Mouse (Mus musculus) cerebellum, postnatal 10 days (tissue): ENCODE data around the gene Gpr137.

Experiments
- DNase-seq, 2 experiments: peaks; one replicate each; pipeline ENCODE4 v3.0.0; 2021; ENCODE audit warnings: mixed read lengths in 2 of 2

Gene Gpr137

DNA sequence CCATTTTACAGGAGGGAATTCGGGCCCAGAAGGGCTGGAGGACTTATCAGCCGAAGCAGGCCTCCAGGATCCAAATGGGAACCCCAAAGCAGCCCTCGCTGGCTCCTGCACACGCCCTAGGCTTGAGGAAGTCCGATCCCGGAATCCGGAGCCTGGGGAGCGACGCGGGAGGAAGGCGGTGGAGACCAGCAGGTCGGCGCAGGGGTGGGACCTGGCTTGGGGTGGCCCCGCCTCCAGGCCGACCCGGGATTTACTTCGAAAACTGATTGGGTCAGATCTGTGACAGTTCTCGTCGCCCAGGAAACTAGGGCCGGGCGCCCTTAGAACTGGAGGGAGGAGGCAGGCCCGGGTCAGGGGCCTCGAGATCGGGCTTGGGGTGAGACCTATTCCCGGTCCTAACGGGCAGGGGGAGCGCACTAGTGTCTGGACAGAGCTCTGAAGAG is at the start of gene Gpr137:
Gpr137 (minus strand) TSS at position 232 of the 443 bp plus-strand sequence.
- peak; percentile 93 to 95 for DNase-seq

DNA sequence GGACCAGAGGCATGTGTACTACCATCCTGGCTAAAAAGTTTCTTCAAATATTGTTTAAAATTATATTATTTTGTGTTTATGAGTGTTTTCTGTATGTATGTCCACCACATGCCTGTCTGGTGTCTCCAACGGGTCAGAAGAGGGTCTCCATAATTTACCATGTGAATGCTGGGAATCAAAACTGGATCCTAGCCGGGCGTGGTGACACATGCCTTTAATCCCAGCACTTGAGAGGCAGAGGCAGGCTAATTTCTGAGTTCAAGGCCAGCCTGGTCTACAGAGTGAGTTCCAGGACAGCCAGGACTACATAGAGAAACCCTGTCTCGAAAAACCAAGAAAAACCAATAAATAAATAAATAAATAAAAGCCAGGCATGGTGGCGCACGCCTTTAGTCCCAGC is 48.9 kb upstream of the Gpr137 start:
- peak in 1 of 2 experiments; percentile 4 for DNase-seq

DNA sequence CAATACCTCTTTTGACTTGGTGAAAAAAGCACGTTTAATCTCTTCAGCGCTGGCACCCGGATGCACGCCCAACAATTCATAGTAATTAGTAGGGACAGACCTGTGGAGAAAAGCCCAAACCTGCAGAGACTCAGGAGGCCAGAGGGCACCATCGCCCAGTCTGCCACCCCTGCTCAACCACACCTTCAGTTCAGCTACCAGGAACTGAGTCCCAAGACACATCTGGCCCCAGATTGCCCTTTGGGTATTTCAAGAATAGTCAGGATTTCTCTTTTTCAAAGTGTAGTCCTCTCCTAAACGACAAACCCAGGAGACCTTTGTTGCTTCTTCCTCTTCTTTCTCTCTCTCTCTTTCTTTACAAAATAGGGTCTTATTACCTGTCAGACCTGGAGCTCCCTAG is 48.4 kb upstream of the Gpr137 start:
- DNase-seq: no peak

DNA sequence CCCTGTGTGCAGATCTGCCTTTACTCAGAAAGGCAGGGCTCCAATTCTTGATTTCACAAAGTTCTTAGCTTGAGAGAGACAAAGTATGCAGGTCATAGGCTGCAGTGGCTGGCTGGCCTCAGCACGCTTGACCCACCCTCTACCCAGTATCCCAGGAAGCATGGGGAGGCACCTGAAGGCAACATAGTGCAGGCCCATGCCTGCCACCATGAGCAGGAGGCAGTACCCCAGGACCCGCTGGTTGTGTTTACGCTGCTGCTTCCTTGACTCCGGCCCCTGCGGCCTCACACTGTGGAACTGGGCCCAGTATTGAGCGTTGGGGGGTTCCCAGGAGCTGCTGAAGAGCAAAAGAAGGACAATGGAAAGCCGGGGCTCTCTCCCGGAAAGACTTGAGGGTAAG is 47.0 kb upstream of the Gpr137 start:
- no peak for DNase-seq

DNA sequence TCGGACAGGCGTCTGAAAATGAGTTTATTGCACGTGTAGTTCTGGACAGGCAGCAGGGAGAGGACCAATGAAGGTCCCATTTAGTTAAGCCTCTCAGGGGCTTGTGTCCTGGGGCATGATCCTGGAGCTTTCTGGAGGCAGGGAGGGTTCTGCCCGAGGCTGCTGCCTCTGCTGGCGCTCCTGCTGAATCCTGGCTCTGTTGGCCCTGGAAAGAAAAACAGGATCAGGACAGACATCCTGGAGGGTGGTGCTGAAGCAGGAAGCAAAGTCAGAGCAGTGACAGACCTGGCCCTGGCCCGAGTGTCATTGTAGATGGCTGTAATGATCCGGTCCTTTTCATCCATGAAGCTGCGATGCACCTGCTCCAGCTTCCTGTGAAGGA is 45.6 kb upstream of the Gpr137 start:
- DNase-seq: no peak

DNA sequence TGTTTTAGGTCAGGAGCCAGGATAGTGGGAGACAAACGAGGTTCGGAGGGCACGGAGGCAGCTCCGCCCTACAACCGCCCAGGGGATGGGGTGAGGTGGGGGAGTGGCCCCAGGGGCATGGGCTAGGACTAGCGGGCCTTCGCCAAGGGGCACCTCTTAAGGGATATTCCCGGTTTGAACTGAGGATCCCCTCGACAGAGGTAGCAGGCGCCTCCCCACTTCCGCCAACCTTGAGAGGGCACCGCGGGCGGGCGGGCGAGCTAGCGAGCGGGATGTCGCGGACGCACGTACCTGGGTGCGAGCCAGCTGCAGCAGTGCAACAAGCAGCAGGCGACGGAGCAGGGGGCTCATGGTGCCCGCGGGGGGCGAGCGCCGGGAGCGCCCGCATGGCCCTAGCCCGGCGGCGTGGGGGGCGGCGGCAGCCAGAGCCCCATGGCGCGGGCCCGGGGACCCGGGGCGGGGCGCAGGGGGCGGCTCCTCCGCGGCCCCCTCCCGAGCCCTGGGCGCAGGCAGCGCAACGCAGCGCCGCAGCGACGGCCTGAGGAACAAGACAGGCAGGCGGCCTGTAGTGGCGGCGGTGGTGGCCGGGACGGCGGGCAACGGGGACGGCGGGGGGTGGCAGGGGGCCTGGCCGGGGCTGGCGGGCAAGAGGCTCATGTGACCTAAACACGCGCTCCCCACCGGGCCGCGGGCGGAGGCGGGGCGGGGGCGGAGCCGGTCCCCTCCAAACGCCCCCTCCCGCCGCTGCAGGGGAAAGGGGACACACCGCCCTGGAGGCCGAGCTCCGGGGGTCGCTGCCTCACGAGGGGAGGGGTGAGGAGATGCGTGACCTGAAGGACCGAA is 45.0 kb upstream of the Gpr137 start, which contains the start of gene Vegfb:
Vegfb (minus strand) TSS at position 591 of the 843 bp plus-strand sequence.
- peak; percentile 79 to 86 for DNase-seq

DNA sequence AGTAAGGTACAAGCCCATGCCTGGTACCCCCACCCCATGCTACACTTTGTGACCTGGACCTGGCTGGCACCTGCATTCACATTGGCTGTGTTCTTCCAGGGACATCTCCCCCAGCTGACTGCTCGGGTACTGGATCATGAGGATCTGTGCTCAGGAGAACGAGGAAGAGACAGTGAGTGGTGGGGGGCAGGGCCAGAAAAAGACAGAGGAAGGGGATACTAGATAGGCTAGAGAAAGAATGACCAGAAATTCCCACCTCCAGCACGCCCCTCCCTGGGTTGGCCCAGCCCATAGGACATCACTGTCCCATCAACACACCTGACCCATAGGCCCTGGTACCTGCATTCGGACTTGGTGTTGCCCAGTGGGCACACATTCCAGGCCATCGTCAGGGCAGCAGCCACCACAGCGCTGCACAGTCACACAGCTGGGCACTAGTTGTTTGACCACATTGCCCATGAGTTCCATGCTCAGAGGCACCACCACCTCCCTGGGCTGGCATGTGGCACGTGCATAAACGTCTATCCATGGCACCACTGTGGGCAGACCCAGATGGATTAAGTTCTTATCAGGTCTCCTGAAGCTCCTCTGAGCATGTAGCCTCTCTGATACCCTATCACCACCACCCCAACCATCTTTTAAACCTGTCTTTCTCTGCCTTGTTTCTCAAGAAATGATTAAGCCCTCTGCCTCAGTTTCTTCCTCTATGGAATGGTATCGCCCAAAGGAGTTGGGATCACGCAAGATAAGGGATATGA is 43.9 kb upstream of the Gpr137 start:
- DNase-seq: no peak

DNA sequence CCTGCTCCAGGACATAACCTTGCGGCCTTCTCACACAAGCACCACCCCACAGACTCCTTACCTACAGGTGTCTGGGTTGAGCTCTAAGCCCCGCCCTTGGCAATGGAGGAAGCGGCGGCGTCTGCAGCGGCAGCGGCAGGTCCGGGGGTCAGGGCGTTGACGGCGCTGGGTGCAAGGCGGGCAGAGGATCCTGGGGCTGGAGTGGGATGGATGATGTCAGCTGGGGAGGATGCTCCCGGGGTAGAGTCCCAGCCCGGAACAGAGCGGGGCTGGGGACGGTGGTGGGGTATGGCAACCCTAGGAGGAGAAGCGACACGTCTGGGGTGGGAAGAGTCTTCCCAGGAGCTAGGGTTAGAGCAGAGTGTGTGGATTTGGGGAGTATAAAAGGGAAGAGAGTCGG is 43.0 kb upstream of the Gpr137 start:
- no peak for DNase-seq

DNA sequence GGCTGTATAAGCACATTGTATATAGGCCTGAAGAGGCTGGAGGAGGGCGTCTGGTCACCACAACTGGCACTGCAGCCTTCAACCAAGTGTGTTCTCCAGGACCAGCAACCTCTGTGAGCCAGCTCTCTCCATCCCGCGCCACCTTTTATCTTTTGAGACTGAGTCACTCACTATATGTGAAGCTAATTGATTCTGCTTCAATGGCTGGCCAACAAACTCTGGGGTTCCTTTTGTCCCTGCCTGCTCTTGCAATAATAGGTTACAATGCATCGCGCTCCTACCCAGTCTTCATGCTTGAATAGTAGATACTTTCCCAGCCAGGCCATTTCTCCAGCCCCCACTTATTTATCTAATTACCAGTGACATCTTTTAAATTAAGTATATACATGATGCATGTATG is 41.3 kb upstream of the Gpr137 start:
- DNase-seq: peak in 1 of 2 experiments; percentile 5

DNA sequence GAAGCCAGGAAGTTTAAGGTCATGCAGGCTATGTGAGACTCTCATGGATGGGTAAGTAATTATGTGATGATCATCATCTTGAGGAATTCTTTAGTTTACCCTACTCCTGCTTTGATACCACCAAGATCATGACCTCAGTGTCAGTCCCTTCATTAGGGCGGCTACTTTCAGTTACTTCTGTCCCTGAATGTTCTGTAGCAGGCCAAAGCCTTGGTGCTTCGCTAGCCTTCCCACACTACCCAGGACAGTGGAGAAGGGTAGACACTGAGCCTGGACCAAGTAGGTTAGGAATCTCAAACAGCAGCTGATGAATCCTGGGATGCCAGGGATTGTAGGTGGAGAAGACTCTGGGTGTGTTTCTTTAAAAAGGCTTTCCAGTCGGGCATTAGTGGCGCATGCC is 39.2 kb upstream of the Gpr137 start:
- no peak for DNase-seq

DNA sequence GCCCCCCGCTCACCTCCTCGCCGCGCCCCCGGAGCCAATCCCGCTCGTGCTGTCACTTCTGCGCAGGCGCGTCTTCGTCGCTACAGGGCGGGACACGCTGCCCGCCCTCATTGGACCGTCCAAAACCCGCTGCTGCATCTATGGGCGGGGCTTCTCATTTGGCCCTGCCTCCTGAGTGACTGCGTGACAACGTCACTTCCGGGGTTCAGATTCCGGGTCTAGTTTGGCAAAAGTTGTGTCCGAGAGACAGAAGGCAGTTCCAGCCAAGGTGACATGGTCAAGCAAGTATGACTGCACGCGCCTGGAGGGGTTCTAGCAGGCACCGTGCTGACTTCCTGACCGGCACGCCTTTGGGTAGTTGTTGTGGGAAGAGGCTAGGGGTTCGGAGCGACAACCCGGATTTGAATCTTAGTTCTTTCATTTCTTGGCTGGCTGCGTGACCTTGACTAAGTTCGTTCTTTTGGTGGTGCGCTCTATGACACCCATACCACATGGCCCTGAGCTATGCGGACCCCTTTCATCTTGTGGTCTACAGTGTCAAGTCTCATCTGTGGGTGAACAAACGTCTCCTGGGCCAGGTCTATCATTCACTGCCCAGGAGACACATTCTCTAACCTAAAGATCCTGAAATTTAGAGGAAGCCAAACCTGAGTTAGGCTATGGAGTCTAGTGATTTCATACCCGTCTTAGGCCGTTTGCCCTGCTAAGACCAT is 38.3 kb upstream of the Gpr137 start, which contains the start of gene Fkbp2:
Fkbp2 (minus strand) TSS at position 121 of the 713 bp plus-strand sequence.
- DNase-seq: peak; percentile 99 to 100

DNA sequence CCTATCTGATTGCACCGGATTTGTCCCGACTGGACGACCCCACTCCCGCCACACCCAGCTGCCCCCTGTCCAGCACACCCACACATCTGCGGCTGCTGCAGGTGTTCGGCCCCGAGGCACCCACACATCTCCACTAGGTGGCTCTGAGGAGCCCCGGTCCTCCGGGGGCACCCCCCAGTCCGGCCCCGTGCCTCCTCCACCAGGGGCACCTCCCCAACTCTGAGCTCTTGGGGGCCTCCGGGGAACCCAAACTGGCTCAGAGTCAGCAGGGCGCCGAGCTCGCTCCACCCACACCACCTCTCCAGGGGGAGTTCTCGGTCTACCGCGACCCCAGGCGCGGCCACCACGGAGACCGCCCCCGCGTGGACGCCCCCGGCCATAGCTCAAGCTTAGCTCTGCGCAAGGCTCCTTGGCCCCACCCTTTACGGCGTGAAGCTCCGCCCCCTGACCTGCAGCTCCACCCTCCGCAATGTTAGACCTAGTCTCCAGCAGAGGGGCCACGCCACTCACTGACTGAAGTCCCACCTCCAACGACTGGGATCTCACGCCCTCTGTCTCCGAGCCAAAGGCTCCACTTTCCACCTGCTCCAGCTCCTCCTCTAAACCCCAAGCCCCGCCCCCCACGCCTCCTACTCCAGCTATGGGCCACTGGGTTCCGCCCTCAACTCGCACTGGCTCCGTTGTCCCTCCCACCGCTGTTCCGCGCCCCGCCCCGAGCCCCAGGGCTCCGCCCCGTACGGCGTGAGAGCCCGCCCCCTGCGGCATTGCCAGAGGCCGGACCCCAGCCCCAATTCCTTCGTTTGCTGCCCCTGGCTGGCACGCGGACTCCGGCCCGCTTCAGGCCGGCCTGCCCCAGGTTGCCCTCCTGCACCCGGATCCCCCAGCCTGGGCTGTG is 37.5 kb upstream of the Gpr137 start:
- DNase-seq: peak; percentile 100

DNA sequence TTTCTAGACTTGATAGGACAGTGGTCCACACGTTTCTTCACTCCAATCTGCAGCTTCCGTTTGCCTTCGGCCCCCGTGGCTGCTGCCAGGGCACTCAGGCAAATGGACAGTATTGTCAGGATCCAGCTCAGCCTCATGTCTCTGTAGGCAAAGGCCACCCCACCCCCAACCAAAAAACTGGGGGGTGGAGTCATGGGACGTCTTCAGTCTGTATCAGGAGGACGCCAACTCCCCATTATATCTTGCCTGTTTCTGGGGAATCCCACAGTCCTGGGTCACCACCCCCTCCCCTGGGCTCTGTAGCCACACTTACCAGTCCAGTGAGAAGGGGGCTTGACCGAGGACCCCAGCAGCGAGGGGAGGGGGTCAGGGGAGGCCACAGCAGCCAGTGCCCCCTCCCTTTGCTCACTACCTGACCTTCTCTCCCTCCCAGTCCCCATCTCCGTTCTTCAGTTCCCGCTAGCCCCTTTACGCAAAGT is 36.8 kb upstream of the Gpr137 start:
- peak in 1 of 2 experiments; percentile 66 for DNase-seq

DNA sequence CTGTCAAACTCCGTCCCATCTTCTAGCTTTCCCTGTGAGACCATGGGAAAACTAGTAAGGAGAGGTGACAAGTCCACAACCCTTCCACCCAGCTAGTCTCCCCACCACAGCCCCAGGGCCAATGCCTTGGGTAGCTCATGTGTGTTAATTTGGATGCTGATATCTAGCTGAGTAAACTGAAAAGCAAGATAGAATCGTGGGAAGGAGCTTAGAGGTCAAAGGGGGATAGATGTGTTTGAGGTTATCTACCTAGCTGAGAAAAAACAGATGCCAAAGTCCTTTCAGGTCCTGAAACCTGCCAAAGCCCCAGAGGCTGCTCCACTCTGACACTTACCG is 36.3 kb upstream of the Gpr137 start:
- DNase-seq: no peak

DNA sequence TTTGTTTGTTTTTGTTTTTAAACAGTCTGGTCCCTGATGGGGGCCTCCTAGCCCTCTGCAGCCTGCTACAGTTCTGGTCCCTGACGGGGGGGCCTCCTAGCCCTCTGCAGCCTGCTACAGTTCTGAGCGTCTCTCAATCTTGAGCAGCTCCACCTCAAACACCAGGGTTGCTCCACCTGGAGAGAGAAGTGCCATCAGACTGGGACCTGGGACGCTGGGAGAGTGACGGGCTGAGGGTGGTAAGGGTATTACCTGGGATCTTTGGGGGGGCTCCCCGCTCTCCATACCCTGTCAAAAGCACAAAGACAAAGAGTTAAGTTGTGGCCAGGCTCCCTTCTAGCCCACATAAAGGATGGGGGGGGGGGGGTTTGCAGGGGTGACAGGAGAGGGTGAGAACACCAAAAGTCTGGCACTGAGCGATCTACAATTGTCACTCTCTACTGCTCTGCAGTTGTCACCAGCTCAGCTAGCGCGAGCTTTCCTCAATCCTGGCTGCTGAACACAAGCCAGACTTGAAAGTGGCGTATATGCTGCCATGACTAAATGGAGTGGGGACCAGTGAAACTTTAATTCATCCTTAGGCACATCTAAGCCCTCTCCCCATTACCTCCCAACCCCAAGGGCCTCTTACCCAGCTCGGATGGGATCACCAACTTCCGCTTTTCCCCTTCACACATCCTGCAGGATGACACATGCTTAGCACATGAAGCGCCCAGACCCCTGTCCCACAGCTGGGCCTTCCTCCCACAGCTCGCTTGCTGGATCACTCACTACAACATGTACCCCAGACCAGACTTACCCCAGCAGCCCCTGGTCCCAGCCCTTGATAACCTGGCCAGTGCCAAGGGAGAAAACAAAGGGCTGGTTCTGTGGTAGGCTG is 35.7 kb upstream of the Gpr137 start:
- DNase-seq: no peak

DNA sequence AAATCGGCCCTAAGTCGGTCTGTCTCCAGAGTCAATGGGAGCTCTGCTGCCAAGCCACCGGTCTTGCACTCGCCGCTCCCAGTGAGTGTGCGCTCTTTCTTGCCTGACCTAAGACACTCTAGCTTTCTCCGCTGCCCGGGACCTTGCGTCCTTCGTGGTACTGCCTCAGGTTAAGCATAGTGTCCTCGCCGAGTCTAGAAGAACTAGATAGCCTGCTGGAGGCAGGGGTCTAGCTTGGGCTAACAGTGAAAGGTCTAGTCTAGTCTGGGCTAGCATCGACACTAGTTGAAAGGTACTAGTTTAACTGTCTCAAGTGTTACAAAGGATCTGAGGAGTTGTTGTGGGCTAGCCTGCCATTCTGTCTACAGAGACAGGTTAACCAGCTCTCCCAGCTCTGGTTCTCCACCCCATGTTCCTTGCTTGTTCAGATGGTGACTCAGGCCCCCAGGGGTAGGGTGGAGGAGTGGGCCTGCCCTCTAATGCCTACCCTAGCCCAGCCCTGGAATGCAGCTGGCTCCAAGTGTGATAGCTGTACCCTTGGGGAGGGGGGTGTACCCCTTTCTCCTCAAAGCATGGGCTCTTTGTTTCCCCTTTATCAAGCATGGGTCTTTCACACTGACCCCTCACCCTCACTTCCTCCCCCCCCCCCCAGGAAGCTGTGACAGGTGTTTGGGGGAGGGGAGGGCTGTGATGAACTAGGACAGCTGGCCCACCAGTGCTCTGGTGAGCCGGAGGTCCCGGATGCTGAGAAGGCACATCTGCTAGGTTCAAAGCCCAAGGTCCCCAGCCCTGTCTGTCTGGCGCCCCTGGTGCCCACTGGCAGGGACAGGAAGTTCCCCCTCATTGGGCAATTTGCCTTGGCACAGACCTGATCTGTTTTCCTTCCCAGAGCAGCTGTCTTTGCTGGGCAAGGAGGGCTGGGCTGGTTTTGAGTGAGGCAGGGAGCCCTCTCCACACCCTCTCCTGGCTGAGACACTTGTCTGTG is 33.5 kb upstream of the Gpr137 start, which contains the start of gene Plcb3:
Plcb3 (minus strand) TSS at position 934 of the 985 bp plus-strand sequence.
- DNase-seq: peak; percentile 92 to 95

DNA sequence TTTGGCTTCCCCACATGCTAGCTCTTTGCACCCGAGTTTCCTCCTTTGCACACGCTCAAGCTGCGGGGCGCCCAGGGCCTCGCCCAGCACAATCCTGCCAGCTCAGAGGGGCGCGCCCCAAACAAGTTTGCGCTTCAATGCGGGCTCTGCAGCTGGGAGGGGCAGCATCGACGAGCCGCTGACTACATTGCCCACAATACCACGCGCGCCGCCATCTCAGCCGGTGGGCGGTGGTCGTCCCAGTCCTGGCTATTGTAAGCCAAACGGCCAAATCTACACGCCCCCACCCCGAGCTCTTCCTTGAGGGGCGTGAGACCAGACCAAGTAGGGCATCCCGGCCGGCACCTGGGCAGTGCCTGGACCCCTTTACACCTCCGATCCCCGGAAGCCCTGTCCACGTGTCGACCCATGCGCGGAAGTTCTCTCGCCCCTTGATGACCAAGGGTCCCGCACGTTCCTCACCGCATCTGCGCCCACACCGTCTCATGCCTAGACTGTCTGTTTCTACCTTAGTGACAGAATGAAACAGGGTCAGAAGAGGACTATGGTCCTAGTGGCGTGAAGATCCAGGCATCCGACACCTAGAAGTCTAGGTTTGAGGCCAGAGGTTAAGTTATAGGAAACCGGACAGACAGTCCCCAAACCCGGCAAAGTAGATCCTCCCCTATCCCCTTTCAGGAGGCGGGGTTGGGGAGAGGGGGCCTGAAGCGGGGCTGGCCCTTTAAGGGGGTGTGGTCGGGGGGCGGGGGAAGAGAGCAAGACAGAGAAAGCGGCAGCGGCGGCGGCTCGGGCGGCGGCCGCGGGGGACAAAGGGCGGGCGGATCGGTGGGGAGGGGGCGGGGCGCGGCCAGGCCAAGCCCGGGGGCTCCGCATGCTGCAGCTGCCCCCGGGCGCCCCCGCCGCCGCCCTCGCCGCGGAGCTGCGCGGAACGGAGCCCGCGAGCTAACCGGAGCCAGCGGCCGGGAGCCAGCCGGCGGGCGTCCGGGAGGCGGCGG is 32.2 kb upstream of the Gpr137 start, which contains the start of gene Ppp1r14b:
Ppp1r14b (plus strand) TSS at position 758 of the 995 bp plus-strand sequence.
- DNase-seq: peak; percentile 91 to 95

DNA sequence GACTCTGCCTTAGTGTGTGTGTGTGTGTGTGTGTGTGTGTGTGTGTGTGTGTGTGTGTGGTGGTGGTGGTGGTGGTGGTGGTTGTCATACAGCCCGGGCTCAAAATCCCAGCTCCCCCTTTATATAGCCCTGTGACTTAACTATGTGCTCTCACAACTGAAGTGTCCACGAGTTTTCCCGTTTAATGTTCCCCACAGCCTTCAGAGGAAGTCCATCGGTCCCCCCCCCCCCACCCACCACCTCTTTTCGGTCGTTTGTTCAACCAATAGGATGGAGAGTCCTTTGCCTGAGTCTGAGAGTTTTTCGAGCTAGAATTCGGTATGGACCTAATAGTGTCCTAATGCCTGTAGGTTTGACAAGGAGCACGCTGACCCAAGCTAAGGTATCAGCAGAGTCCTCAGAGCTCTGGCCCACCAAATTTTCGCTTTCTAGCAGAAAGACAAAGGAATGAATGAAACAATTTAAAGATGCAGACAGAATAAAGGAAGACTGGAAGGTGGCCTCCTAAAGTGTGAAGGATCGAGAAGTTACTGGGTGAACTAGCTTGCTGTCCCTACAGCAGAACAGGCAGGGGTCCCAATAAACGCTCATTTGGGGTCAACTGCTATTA is 31.4 kb upstream of the Gpr137 start:
- DNase-seq: no peak
